Mouse (Mus musculus) stomach, embryonic 15.5 days (tissue): Measurements from ENCODE around the gene H2-DMb1. TPM values are rescaled to one million over a fixed set of nuclear protein-coding genes. Genes with fewer than 3 reads are reported as not detected.

Experiments used
- ATAC-seq: fragments of 200-750 bp; cut with Nextera tagmentation; 2 replicates; pipeline ENCODE4 v1.8.0; 2017; ENCODE audit warnings: low read depth, moderate number of reproducible peaks, moderate TSS enrichment; ENCODE audit not compliant: insufficient read depth, low FRiP score
- H3K27ac ChIP-seq: fragments of 300-500 bp; sonication (generic); 2 replicates; pipeline ENCODE4 v1.5.1; 2015; ENCODE audit warnings: mild to moderate bottlenecking, inconsistent platforms
- H3K27me3 ChIP-seq: fragments of 300-500 bp; sonication (generic); replicated peaks from 2 replicates; pipeline ENCODE4 v1.6.1; 2015; ENCODE audit warnings: inconsistent platforms
- H3K36me3 ChIP-seq: fragments of 300-500 bp; sonication (generic); 2 replicates; pipeline ENCODE4 v1.6.1; 2015; ENCODE audit warnings: inconsistent platforms
- H3K4me1 ChIP-seq: fragments of 300-500 bp; sonication (generic); 2 replicates; pipeline ENCODE4 v1.6.1; 2015; ENCODE audit warnings: inconsistent platforms
- H3K4me2 ChIP-seq: fragments of 300-500 bp; sonication (generic); 2 replicates; pipeline ENCODE4 v1.6.1; 2015; ENCODE audit warnings: mild to moderate bottlenecking, inconsistent platforms
- H3K4me3 ChIP-seq: fragments of 300-500 bp; sonication (generic); replicated peaks from 2 replicates; pipeline ENCODE4 v1.5.1; 2015; ENCODE audit warnings: inconsistent platforms
- H3K9ac ChIP-seq: fragments of 300-500 bp; sonication (generic); 2 replicates; pipeline ENCODE4 v1.6.1; 2015; ENCODE audit warnings: inconsistent platforms
- H3K9me3 ChIP-seq: fragments of 300-500 bp; sonication (generic); 2 replicates; pipeline ENCODE4 v1.6.1; 2016; ENCODE audit warnings: inconsistent platforms
- WGBS: fragments of 180-500 bp; shearing (Covaris S2); methylation state at CpG from one replicate; pipeline ENCODE4 v1.1.7; 2015; 5-methylcytosine and 5-hydroxymethylcytosine counted together
- polyA plus RNA-seq: library from polyadenylated mRNA; unstranded; fragments of >200 nt; fragmentation: Nextera tagmentation; extraction: Ambion mirVana; gene quantifications from 2 replicates; pipeline ENCODE4 v1.2.1, GENCODE M21; 2015

H2-DMb1 gene
- polyA plus RNA-seq, 1 experiment from 2014 or later, result 2.8 TPM

DNA sequence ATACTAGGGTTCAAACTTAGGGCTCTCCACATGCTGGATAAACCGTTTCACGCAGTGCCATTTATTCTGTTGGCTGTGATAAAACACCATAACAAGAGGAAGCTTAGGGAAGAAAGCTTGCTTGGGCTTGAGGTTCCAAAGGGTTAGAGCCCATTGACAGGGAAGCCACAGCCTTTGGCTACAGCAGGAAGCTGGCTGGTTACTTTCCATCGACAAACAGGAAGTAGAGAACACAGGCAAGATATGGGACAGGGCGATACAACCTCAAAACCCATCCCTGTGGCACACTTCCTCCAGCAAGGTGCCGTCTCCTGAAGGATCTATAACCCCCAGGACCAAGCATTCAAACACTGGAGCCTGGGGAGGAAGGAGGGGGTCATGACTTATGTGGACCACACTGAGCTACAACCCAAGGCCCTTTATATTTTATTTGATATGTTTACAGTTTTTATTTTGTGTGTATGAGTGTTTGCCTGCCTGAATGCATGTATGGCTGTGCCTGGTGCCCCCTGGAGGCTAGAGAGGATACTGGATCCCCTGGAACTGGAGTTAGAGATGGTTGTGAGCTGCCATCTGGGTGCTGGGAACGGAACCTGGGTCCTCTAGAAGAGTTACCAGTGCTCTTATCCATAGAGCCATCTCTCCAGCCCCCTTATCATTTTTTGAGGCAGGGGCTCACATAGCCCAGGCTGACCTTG, 12.3 kb downstream of the H2-DMb1 start:
- no peaks in the 10 kb centered on the region for H3K36me3 ChIP-seq
- H3K4me1 ChIP-seq, result no peaks in the 10 kb centered on the region
- H3K4me3 ChIP-seq, result no peak overlapping the region
- ATAC-seq, result no peak
- no peak overlapping the region for H3K4me2 ChIP-seq
- WGBS, result 77% methylated on average over 6 of the region's 6 CpGs
- H3K27ac ChIP-seq, result no peak overlapping the region
- no peaks in the 10 kb centered on the region for H3K27me3 ChIP-seq
- H3K9me3 ChIP-seq, result no peaks in the 10 kb centered on the region
- no peak overlapping the region for H3K9ac ChIP-seq

DNA sequence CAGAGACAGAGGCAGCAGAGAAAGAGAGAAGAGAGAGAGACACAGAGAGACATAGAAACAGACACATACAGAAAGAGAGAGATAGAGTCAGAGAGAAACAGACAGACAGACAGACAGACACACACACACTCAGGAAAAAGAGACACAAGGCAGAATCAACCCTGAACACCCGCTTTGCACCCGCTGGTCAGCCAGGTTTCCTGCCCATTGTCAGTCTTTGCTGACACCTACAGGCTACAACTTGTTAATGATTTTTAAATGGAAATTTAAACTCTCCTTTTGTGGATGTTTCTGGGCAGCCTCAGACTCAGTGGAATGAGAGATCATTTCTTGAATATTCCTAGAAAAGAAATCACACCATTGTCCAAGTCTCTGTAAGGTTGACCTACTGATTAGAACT, 16.4 kb downstream of the H2-DMb1 start:
- Histone ChIP-seq H3K4me3 (no peak overlapping the region), H3K4me1 (no peaks in the 10 kb centered on the region), H3K36me3 (no peaks in the 10 kb centered on the region), H3K27ac (no peak overlapping the region), H3K9me3 (no peaks in the 10 kb centered on the region), H3K9ac (no peak overlapping the region), H3K27me3 (no peaks in the 10 kb centered on the region), H3K4me2 (no peak overlapping the region)
- 0% methylated on average over 2 of the region's 2 CpGs for WGBS
- no peak for ATAC-seq

DNA sequence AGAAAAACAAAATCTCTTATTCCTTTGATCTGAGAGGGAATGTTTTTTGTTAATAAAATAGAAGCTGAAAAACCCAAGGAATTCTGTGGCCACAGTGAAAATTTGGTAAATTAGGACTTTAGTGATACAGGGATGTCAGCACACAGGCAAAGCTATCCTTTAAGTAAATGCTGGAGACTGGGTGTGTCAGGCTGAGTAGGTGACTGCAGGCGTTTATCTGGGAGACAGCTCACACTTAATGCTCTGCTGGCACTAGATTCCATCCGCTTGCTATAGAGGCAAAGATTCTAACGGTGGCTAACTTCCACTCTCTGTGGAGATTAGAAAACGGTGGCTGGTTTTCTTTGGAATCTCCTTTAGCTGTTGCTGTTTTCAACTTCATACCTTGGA, 17.6 kb downstream of the H2-DMb1 start:
- no peak overlapping the region for H3K4me2 ChIP-seq
- no peaks in the 10 kb centered on the region for H3K4me1 ChIP-seq
- no peak for ATAC-seq
- H3K27me3 ChIP-seq, result no peaks in the 10 kb centered on the region
- no peak overlapping the region for H3K4me3 ChIP-seq
- no peaks in the 10 kb centered on the region for H3K36me3 ChIP-seq
- 21% methylated on average over 4 of the region's 4 CpGs for WGBS
- H3K9ac ChIP-seq, result no peak overlapping the region
- H3K27ac ChIP-seq, result no peak overlapping the region
- H3K9me3 ChIP-seq, result no peaks in the 10 kb centered on the region

DNA sequence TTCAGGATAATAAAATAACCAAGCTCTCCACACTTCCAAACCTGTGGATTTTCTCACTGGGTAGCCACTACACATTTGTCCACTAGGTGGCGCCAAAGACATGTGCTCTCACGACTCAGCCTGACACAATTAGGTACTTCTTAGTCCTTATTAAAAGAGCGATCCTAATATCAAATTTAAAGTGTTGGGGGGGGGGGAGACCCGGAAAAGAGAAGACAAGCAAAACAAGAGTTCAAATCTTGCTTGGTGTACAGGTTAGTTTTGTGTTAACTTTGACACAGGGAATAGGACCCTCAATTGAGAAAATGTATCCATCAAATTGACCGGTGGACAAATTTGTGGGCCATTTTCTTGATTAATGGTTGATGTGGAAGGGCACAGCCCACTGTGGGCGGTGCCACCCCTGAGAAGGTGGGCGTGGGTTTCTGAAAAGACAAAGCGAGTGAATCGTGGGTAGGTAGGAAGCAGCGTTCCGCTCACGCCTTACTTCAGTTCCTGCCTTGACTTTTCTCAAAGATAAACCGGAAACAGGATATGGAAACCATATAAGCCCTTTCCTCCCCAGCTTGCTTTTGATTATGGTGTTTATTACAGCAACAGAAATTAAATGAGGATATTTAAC, 18.1 kb downstream of the H2-DMb1 start:
- no peaks in the 10 kb centered on the region for H3K27me3 ChIP-seq
- no peak overlapping the region for H3K4me2 ChIP-seq
- no peaks in the 10 kb centered on the region for H3K9me3 ChIP-seq
- no peak overlapping the region for H3K4me3 ChIP-seq
- H3K27ac ChIP-seq, result no peak overlapping the region
- H3K36me3 ChIP-seq, result no peaks in the 10 kb centered on the region
- 35% methylated on average over 13 of the region's 13 CpGs for WGBS
- ATAC-seq, result no peak
- no peak overlapping the region for H3K9ac ChIP-seq
- no peaks in the 10 kb centered on the region for H3K4me1 ChIP-seq

DNA sequence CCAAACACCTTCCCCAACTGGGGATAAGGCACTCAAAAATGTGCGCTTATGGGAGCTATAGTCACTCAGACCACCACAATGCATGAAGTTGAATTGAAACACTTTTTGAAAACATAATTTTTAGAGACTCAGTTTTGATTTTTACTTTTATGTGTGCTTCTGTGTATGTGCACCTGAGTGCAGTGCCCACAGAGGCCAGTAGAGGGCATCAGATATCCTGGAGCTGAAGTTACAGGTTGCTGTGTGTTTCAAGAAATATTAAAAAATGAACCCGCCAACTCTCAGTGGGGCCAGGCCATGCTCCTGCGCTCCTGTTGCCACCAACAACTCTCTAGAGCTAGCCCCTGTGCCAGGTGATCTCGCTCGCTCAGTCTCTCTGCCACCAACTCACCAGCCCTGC, 19.7 kb downstream of the H2-DMb1 start:
- whole genome bisulfite sequencing, result 92% methylated on average over 5 of the region's 5 CpGs
- ATAC-seq, result no peak

DNA sequence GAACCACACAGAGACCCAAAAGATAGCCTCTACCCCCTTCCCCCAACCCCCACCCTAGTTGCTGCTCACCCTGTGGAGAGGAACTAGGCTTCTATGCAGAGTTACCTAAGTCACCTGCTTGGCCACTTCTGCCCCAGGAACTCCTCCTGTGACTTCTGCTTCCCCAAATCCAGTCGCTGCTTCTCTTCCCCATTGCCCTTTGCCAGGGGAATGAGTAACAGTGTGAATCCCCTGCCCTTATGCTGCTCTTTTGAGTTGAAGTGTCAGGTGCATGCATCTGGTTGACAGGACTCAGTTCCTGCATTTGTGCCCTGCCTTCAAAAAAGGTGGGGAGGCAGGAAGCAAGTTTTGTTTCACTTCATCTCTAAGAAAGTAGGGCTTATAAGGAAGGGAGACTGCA, 21.2 kb downstream of the H2-DMb1 start:
- Histone ChIP-seq H3K9me3 (no peaks in the 10 kb centered on the region), H3K4me3 (no peak overlapping the region), H3K9ac (no peak overlapping the region), H3K36me3 (no peaks in the 10 kb centered on the region), H3K4me2 (no peak overlapping the region), H3K27ac (no peak overlapping the region), H3K27me3 (no peaks in the 10 kb centered on the region), H3K4me1 (no peaks in the 10 kb centered on the region)
- 32% methylated on average over 1 of the region's 1 CpGs for WGBS
- ATAC-seq, result no peak

More for the DNA sequence above, 19.7 kb downstream of the H2-DMb1 start:
- Histone ChIP-seq H3K27me3 (no peaks in the 10 kb centered on the region), H3K9ac (no peak overlapping the region), H3K4me2 (no peak overlapping the region), H3K4me3 (no peak overlapping the region), H3K9me3 (no peaks in the 10 kb centered on the region), H3K4me1 (no peaks in the 10 kb centered on the region), H3K27ac (no peak overlapping the region), H3K36me3 (no peaks in the 10 kb centered on the region)

DNA sequence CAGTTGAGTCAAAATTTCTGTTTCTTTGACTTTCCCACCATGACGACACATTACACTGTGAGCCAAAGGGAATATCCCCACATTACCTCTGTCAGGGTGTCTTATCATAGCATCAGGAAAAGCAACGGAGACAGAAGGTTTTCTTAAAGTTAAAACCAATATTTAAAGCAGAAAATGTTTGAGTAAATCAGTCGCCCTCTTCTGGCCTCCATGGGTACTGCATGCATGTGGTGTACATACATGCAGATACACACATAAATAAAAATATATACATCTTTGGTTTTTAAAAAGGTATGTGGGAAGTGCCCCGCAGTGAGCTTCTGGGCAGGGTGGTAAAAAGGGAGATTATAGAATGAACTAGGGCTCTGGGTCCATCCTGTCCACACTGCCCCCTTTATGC, 24.3 kb downstream of the H2-DMb1 start:
- H3K27me3 ChIP-seq, result no peaks in the 10 kb centered on the region
- H3K9me3 ChIP-seq, result no peaks in the 10 kb centered on the region
- no peak overlapping the region for H3K4me2 ChIP-seq
- 69% methylated on average over 4 of the region's 4 CpGs for WGBS
- no peak overlapping the region for H3K27ac ChIP-seq
- ATAC-seq, result no peak
- no peaks in the 10 kb centered on the region for H3K36me3 ChIP-seq
- no peaks in the 10 kb centered on the region for H3K4me1 ChIP-seq
- no peak overlapping the region for H3K9ac ChIP-seq
- no peak overlapping the region for H3K4me3 ChIP-seq

DNA sequence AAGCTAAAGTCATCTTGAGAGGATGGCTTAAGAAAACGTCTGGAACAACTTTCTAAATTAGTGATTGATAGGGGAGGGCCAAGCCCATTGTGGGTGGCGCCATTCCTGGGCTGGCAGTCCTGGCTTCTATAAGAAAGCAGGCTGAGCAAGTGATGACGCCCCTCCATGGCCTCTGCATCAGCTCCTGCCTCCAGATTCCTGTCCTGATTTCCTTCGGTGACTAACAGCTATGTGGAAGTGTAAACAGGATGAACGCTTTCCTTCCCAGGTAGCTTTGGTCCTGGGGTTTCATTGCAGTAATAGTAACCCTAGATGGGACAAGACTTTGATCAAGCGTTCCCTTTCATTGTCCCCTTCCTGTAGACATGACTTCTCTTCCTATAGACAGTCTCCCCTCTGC, 26.1 kb downstream of the H2-DMb1 start:
- Histone ChIP-seq H3K4me2 (no peak overlapping the region), H3K4me3 (no peak overlapping the region)
- ATAC-seq, result no peak

DNA sequence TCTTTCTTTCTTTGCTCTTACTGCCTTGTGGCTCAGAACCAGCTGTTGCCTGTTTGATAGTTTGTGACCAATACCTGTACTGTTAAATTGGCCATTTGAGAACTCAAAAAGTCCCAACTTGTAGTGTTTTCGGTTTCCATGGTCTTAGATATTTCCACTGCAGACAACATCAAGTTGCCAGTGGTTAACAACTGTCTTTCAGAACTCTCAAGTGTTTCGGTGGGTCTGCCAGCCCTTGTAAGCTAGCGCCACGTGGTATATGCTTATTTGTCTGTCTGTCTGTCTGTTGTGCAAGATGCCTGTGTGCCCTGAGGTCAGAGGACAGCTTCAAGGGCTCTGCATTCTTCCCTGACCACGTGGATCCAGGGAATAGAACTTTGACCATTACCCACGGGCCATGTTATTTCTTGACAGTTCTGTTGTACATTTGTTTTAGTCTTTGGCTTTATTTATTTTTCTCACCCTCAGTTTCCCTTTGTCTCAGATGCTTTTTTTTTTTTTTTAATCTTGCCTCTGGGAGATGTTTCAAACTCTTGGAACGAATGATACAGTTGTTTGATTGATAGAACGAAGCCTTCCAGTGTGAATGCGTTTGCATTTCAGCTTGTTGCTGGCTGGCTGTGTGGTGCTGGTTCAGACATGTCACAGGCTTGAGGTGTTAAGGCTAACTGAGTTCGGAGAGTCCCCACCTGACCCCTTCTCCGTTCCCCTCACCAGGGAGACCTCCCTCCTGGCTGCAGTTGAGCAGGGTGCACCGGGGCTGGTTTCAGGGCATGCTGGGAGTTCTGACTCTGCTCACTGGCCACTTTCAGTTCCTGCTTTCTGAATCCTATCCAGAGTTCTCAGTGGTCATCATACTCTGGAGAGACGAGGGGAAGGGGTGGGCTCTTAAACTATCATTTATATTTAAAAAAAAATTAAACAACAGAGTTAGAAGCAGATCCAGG, 27.3 kb downstream of the H2-DMb1 start:
- H3K4me2 ChIP-seq, result no peak overlapping the region
- H3K9ac ChIP-seq, result no peak overlapping the region
- no peaks in the 10 kb centered on the region for H3K9me3 ChIP-seq
- H3K4me1 ChIP-seq, result no peaks in the 10 kb centered on the region
- no peak overlapping the region for H3K27ac ChIP-seq
- no peaks in the 10 kb centered on the region for H3K27me3 ChIP-seq
- 58% methylated on average over 13 of the region's 13 CpGs for WGBS
- ATAC-seq, result no peak
- no peaks in the 10 kb centered on the region for H3K36me3 ChIP-seq
- H3K4me3 ChIP-seq, result no peak overlapping the region

More for the DNA sequence above, 26.1 kb downstream of the H2-DMb1 start:
- Histone ChIP-seq H3K9me3 (no peaks in the 10 kb centered on the region), H3K27me3 (no peaks in the 10 kb centered on the region), H3K9ac (no peak overlapping the region), H3K36me3 (no peaks in the 10 kb centered on the region), H3K27ac (no peak overlapping the region), H3K4me1 (no peaks in the 10 kb centered on the region)
- WGBS, result 53% methylated on average over 6 of the region's 6 CpGs

DNA sequence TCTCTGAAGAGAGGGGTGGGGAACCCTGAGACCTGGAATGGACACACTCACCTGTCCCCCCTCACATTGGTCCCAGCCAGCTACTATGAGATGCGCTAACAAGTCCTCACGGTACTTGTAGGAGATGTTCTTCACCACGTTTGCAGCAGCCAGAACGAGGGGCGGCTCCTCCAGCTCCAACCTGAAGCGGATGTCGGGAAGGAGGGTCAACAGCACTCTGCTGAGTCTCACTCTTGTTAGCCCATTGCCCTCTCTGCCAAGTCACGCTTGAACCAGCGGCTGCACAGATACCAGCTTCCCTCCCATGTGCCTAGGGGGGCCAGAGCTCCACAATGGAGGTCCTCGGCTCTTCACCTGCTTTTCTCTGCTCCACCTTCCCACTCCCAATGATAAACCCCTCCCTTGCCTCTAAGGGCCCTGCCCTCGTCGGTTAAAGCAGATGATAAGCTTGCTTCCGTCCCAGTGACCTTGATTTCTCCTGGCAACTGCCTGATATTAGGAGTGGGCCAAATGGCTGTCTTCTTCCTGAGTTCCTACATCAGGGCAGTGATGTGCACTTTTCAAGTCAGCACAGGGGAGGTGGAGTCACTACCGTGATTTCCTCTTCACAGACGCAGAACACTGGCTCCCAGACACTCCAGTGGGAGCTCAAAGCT, 30.8 kb downstream of the H2-DMb1 start:
- H3K36me3 ChIP-seq, result no peaks in the 10 kb centered on the region
- H3K9me3 ChIP-seq, result no peaks in the 10 kb centered on the region
- no peak for ATAC-seq
- peaks cover 13% of the 10 kb centered on the region for H3K27me3 ChIP-seq
- WGBS, result 66% methylated on average over 15 of the region's 15 CpGs
- no peak overlapping the region for H3K27ac ChIP-seq
- H3K4me3 ChIP-seq, result no peak overlapping the region
- no peak overlapping the region for H3K4me2 ChIP-seq
- peaks cover 16% of the 10 kb centered on the region for H3K4me1 ChIP-seq
- no peak overlapping the region for H3K9ac ChIP-seq

DNA sequence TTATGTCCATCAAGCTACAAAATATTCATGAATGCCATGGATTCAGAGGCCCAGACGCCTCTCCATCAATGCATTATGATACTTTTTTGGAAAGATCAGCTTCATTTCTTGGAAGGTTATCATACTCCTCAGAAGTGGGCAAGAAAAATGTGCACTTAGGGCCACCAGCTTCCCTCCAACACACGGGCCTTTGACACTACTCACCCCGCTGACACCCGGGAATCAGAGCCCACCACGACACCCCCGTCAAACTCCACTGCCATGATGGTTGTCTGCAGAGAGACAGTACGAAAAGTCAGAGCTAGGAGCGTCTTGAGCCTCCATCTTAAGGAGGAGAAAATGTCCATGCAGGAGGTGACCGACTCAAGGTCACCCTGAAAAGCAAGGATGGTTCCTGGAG, 32.7 kb downstream of the H2-DMb1 start:
- Histone ChIP-seq H3K9ac (no peak overlapping the region), H3K36me3 (no peaks in the 10 kb centered on the region), H3K4me3 (no peak overlapping the region), H3K27me3 (peaks cover 17% of the 10 kb centered on the region), H3K27ac (no peak overlapping the region), H3K9me3 (no peaks in the 10 kb centered on the region), H3K4me2 (no peak overlapping the region), H3K4me1 (peaks cover 16% of the 10 kb centered on the region)
- 86% methylated on average over 9 of the region's 9 CpGs for WGBS
- ATAC-seq, result no peak
